22 mouse cellular contexts compared by ENCODE assay signal in genomic region chr2:138337886-138338494, GRCm38 (mm10).
DNase-seq lines count a peak whose midpoint lies in the region; ATAC-seq and TF ChIP-seq lines count a peak whose summit lies in the region.
"Had no signal": no experiment of that assay in that cellular context is flagged by ENCODE, and none has a peak within 500 bp of the region (broad histone marks: within the 10 kb centered on the region; RNA-seq: fewer than 3 reads in every experiment).

No protein-coding gene starts in this region.

- no peak overlapping the region for H3K27ac ChIP-seq in forebrain, embryonic 12.5 days
- H3K27ac ChIP-seq in forebrain, embryonic 10.5 days: no peak overlapping the region
- H3K27ac ChIP-seq in midbrain, postnatal 0 days (ENCODE audit: low read depth, low read length): no peak overlapping the region
- H3K27ac ChIP-seq in midbrain, embryonic 16.5 days (ENCODE audit: low read length): no peak overlapping the region
- H3K27ac ChIP-seq in forebrain, embryonic 13.5 days: no peak overlapping the region
- no peak overlapping the region for H3K27ac ChIP-seq in kidney, adult 2 months (ENCODE audit: insufficient read depth, low read depth, low read length)
- H3K27ac ChIP-seq: embryonic facial prominence, embryonic 12.5 days; heart, embryonic 13.5 days; hindbrain, embryonic 12.5 days had no signal

- peaks cover 3% of the 10 kb centered on the region; the same call in 1 of the 2 replicates for H3K4me1 ChIP-seq in forebrain, embryonic 12.5 days
- peaks cover 13% of the 10 kb centered on the region for H3K4me1 ChIP-seq in forebrain, embryonic 10.5 days
- no peaks in the 10 kb centered on the region for H3K4me1 ChIP-seq in midbrain, postnatal 0 days (ENCODE audit: insufficient read depth, low read length)
- H3K4me1 ChIP-seq in midbrain, embryonic 16.5 days (ENCODE audit: control insufficient read depth, insufficient read depth, low read length): no peaks in the 10 kb centered on the region
- peaks cover 7% of the 10 kb centered on the region; the same call in 1 of the 2 replicates for H3K4me1 ChIP-seq in forebrain, embryonic 13.5 days
- H3K4me1 ChIP-seq in kidney, adult 2 months (ENCODE audit: control insufficient read depth, insufficient read depth, low read length): no peaks in the 10 kb centered on the region; the same call in 1 of the 2 replicates
- H3K4me1 ChIP-seq: embryonic facial prominence, embryonic 12.5 days; heart, embryonic 13.5 days; hindbrain, embryonic 12.5 days had no signal

- 26% methylated on average over 6 of the region's 6 CpGs for WGBS in forebrain, embryonic 12.5 days
- 53% methylated on average over 6 of the region's 6 CpGs for WGBS in forebrain, embryonic 10.5 days
- 52% methylated on average over 6 of the region's 6 CpGs for WGBS in midbrain, postnatal 0 days
- 54% methylated on average over 6 of the region's 6 CpGs for WGBS in midbrain, embryonic 16.5 days
- 21% methylated on average over 6 of the region's 6 CpGs for WGBS in forebrain, embryonic 13.5 days
- WGBS in kidney, adult 2 months: 83% methylated on average over 6 of the region's 6 CpGs

- DNase-seq in forebrain, embryonic 10.5 days (ENCODE audit: extremely low spot score, low spot score): no peak
- peak; percentile 15 for DNase-seq in midbrain, postnatal 0 days (ENCODE audit: low spot score)
- no peak for DNase-seq in kidney, adult 2 months
- no peak for DNase-seq in gastrocnemius, postnatal 4 days (ENCODE audit: low spot score in 2 of 2)
- DNase-seq in heart, adult 8-10 months (ENCODE audit: low spot score): no peak
- DNase-seq: adrenal gland, adult 8-10 months; adrenal gland, postnatal 36 days; cerebellum, adult 11-12 months; cerebellum, adult 9-10 months; cerebellum, postnatal 25 days; gastrocnemius, postnatal 14 days; heart, postnatal 4 days had no signal

- H3K9ac ChIP-seq in forebrain, embryonic 12.5 days: no peak overlapping the region
- H3K9ac ChIP-seq in midbrain, postnatal 0 days (replicated peaks; ENCODE audit: low read length, poor library complexity, severe bottlenecking): no peak overlapping the region
- no peak overlapping the region for H3K9ac ChIP-seq in midbrain, embryonic 16.5 days (ENCODE audit: low read depth, low read length)
- no peak overlapping the region for H3K9ac ChIP-seq in forebrain, embryonic 13.5 days
- H3K9ac ChIP-seq: embryonic facial prominence, embryonic 12.5 days; heart, embryonic 13.5 days; hindbrain, embryonic 12.5 days had no signal

- no peak for TF ChIP-seq POLR2A in kidney, adult 2 months (IDR thresholded peaks at IDR 0.05; ENCODE audit: low read depth, low read length)

- H3K36me3 ChIP-seq in forebrain, embryonic 12.5 days (replicated peaks): no peaks in the 10 kb centered on the region
- no peaks in the 10 kb centered on the region for H3K36me3 ChIP-seq in forebrain, embryonic 10.5 days (replicated peaks)
- no peaks in the 10 kb centered on the region for H3K36me3 ChIP-seq in midbrain, postnatal 0 days (ENCODE audit: insufficient read depth, low read length)
- H3K36me3 ChIP-seq in midbrain, embryonic 16.5 days (ENCODE audit: control insufficient read depth, insufficient read depth, low read length): no peaks in the 10 kb centered on the region
- no peaks in the 10 kb centered on the region for H3K36me3 ChIP-seq in forebrain, embryonic 13.5 days (ENCODE audit: poor library complexity, severe bottlenecking)
- H3K36me3 ChIP-seq in kidney, adult 2 months (ENCODE audit: control insufficient read depth, insufficient read depth, low read length): no peaks in the 10 kb centered on the region
- H3K36me3 ChIP-seq: embryonic facial prominence, embryonic 12.5 days; heart, embryonic 13.5 days; hindbrain, embryonic 12.5 days had no signal

- H3K4me3 ChIP-seq in forebrain, embryonic 12.5 days (replicated peaks): no peak overlapping the region
- H3K4me3 ChIP-seq in forebrain, embryonic 10.5 days: no peak overlapping the region
- no peak overlapping the region for H3K4me3 ChIP-seq in midbrain, postnatal 0 days (ENCODE audit: low read depth, low read length)
- H3K4me3 ChIP-seq in midbrain, embryonic 16.5 days (ENCODE audit: low read depth, low read length): no peak overlapping the region
- no peak overlapping the region for H3K4me3 ChIP-seq in forebrain, embryonic 13.5 days
- H3K4me3 ChIP-seq in kidney, adult 2 months (ENCODE audit: insufficient read depth, low read depth, low read length): no peak overlapping the region
- H3K4me3 ChIP-seq: embryonic facial prominence, embryonic 12.5 days; heart, embryonic 13.5 days; hindbrain, embryonic 12.5 days had no signal

- peak; percentile 68; the same call in 1 of the 2 replicates for ATAC-seq in forebrain, embryonic 12.5 days (ENCODE audit: low FRiP score)
- no peak for ATAC-seq in midbrain, postnatal 0 days (ENCODE audit: low FRiP score)
- ATAC-seq in midbrain, embryonic 16.5 days: no peak
- peak; percentile 80 for ATAC-seq in forebrain, embryonic 13.5 days
- ATAC-seq: hindbrain, embryonic 16.5 days; inflammation-experienced regulatory T-cells, adult 6 months; intestine, postnatal 0 days; Patski had no signal

- TF ChIP-seq CTCF in midbrain, postnatal 0 days (IDR thresholded peaks at IDR 0.05): no peak
- TF ChIP-seq CTCF in kidney, adult 2 months (conservative IDR thresholded peaks at IDR 0.05; ENCODE audit: insufficient read depth, insufficient read length, low read depth, low read length): no peak

- no peaks in the 10 kb centered on the region for H3K9me3 ChIP-seq in forebrain, embryonic 12.5 days
- no peaks in the 10 kb centered on the region for H3K9me3 ChIP-seq in forebrain, embryonic 10.5 days
- H3K9me3 ChIP-seq in midbrain, postnatal 0 days (ENCODE audit: low read length): no peaks in the 10 kb centered on the region
- H3K9me3 ChIP-seq in midbrain, embryonic 16.5 days (replicated peaks; ENCODE audit: control insufficient read depth, low read length, poor library complexity, severe bottlenecking): no peaks in the 10 kb centered on the region
- H3K9me3 ChIP-seq in forebrain, embryonic 13.5 days (replicated peaks): no peaks in the 10 kb centered on the region
- H3K9me3 ChIP-seq: embryonic facial prominence, embryonic 12.5 days; heart, embryonic 13.5 days; hindbrain, embryonic 12.5 days had no signal

- H3K27me3 ChIP-seq in forebrain, embryonic 12.5 days: no peaks in the 10 kb centered on the region
- no peaks in the 10 kb centered on the region for H3K27me3 ChIP-seq in forebrain, embryonic 10.5 days (ENCODE audit: poor library complexity, severe bottlenecking)
- H3K27me3 ChIP-seq in midbrain, postnatal 0 days (ENCODE audit: insufficient read depth, low read length): no peaks in the 10 kb centered on the region
- no peaks in the 10 kb centered on the region for H3K27me3 ChIP-seq in midbrain, embryonic 16.5 days (ENCODE audit: control insufficient read depth, insufficient read depth, low read depth, low read length)
- no peaks in the 10 kb centered on the region for H3K27me3 ChIP-seq in forebrain, embryonic 13.5 days
- H3K27me3 ChIP-seq in kidney, adult 2 months (replicated peaks; ENCODE audit: control insufficient read depth, insufficient read depth, low read length): no peaks in the 10 kb centered on the region
- H3K27me3 ChIP-seq: embryonic facial prominence, embryonic 12.5 days; heart, embryonic 13.5 days; hindbrain, embryonic 12.5 days had no signal

- no peak overlapping the region for H3K4me2 ChIP-seq in forebrain, embryonic 12.5 days
- H3K4me2 ChIP-seq in midbrain, postnatal 0 days (ENCODE audit: low read depth, low read length, poor library complexity, severe bottlenecking): no peak overlapping the region
- no peak overlapping the region for H3K4me2 ChIP-seq in midbrain, embryonic 16.5 days (ENCODE audit: low read length)
- no peak overlapping the region for H3K4me2 ChIP-seq in forebrain, embryonic 13.5 days
- H3K4me2 ChIP-seq: embryonic facial prominence, embryonic 12.5 days; heart, embryonic 13.5 days; hindbrain, embryonic 12.5 days had no signal

Comparison
In these comparisons a context has a peak if more than half of its experiments do, and no peak if none do; other contexts are left out.
1. ATAC-seq: peak in forebrain, embryonic 12.5 days (single experiment) and forebrain, embryonic 13.5 days (single experiment); none in midbrain, postnatal 0 days (single experiment) and midbrain, embryonic 16.5 days (single experiment).